Mouse (Mus musculus): ENCODE measurements around the gene Ptpro.

The Ptpro gene

GRCm38 (mm10) chr6:137252194-137252886 is at the start of gene Ptpro:
Gene Ptpro (plus strand): TSS chr6:137252319.
- DNase-seq (ENCODE audit: low spot score), result peak; percentile 14

GRCm38 (mm10) chr6:137202661-137203060 is 49.5 kb upstream of the Ptpro start:
- peak; percentile 23 for DNase-seq (ENCODE audit: low spot score)

GRCm38 (mm10) chr6:137205662-137206400 is 46.3 kb upstream of the Ptpro start:
- no peak for DNase-seq (ENCODE audit: low spot score)

GRCm38 (mm10) chr6:137207126-137207525 is 45.0 kb upstream of the Ptpro start:
- no peak for DNase-seq (ENCODE audit: low spot score)

- no peak for DNase-seq (ENCODE audit: low spot score)
These were observed 42.1 kb upstream of the Ptpro start for GRCm38 (mm10) chr6:137209992-137210391.

- DNase-seq (ENCODE audit: low spot score), result no peak
These were observed 41.1 kb upstream of the Ptpro start for GRCm38 (mm10) chr6:137210991-137211390.

- DNase-seq (ENCODE audit: low spot score), result no peak
These were observed 40.7 kb upstream of the Ptpro start for GRCm38 (mm10) chr6:137211441-137211840.

- no peak for DNase-seq (ENCODE audit: low spot score)
These were observed 34.2 kb upstream of the Ptpro start for GRCm38 (mm10) chr6:137217841-137218463.

GRCm38 (mm10) chr6:137252887-137253242 is 746 bp downstream of the Ptpro start:
- peak; percentile 8 for DNase-seq (ENCODE audit: low spot score)

- no peak for DNase-seq (ENCODE audit: low spot score)
These were observed 1.3 kb downstream of the Ptpro start for GRCm38 (mm10) chr6:137253415-137253814.

GRCm38 (mm10) chr6:137261033-137261432 is 8.9 kb downstream of the Ptpro start:
- DNase-seq (ENCODE audit: low spot score), result no peak

- no peak for DNase-seq (ENCODE audit: low spot score)
These were observed 10.0 kb downstream of the Ptpro start for GRCm38 (mm10) chr6:137262087-137262486.

- DNase-seq (ENCODE audit: low spot score), result no peak
These were observed 15.9 kb downstream of the Ptpro start for GRCm38 (mm10) chr6:137268019-137268418.

- no peak for DNase-seq (ENCODE audit: low spot score)
These were observed 16.5 kb downstream of the Ptpro start for GRCm38 (mm10) chr6:137268592-137268991.

- DNase-seq (ENCODE audit: low spot score), result no peak
These were observed 20.4 kb downstream of the Ptpro start for GRCm38 (mm10) chr6:137272513-137272912.

- no peak for DNase-seq (ENCODE audit: low spot score)
These were observed 25.5 kb downstream of the Ptpro start for GRCm38 (mm10) chr6:137277587-137277994.

GRCm38 (mm10) chr6:137279576-137279975 is 27.5 kb downstream of the Ptpro start:
- DNase-seq (ENCODE audit: low spot score), result no peak

GRCm38 (mm10) chr6:137281541-137282049 is 29.5 kb downstream of the Ptpro start:
- no peak for DNase-seq (ENCODE audit: low spot score)

GRCm38 (mm10) chr6:137282050-137282449 is 29.9 kb downstream of the Ptpro start:
- DNase-seq (ENCODE audit: low spot score), result no peak

GRCm38 (mm10) chr6:137286376-137286775 is 34.3 kb downstream of the Ptpro start:
- no peak for DNase-seq (ENCODE audit: low spot score)

GRCm38 (mm10) chr6:137287788-137288187 is 35.7 kb downstream of the Ptpro start:
- no peak for DNase-seq (ENCODE audit: low spot score)

GRCm38 (mm10) chr6:137288264-137288663 is 36.1 kb downstream of the Ptpro start:
- no peak for DNase-seq (ENCODE audit: low spot score)

GRCm38 (mm10) chr6:137292421-137292820 is 40.3 kb downstream of the Ptpro start:
- no peak for DNase-seq (ENCODE audit: low spot score)

Measured in testis, postnatal 14 days (tissue).